Mouse (Mus musculus) adrenal gland, postnatal 10 days (tissue): ENCODE results near the gene Mst1. TPM values are rescaled to one million over a fixed set of nuclear protein-coding genes. Genes with fewer than 3 reads are reported as not detected.
A peak's percentile ranks its signal among the peaks of the same experiment; 100 is the strongest.

Source experiments
- DNase-seq: peaks from one replicate; pipeline ENCODE4 v3.0.0; 2021; ENCODE audit warnings: mixed read lengths
- total RNA-seq, 2 experiments: library from RNA; stranded (reverse); gene quantifications; 2 replicates each; pipeline ENCODE4 v1.2.3; 2021

Mst1 gene
- total RNA-seq, 2 experiments from 2014 or later = 12.8 to 28.1 TPM

- no peak for DNase-seq
Observed at GRCm38 (mm10) chr9:108056361-108057261, 23.6 kb upstream of the Mst1 start.

- DNase-seq = peak; percentile 77
Observed at GRCm38 (mm10) chr9:108057262-108057562, 23.0 kb upstream of the Mst1 start.

GRCm38 (mm10) chr9:108058291-108058690, 21.9 kb upstream of the Mst1 start:
- DNase-seq = no peak

GRCm38 (mm10) chr9:108062142-108062541, 18.1 kb upstream of the Mst1 start:
- no peak for DNase-seq

GRCm38 (mm10) chr9:108063361-108063760, 16.9 kb upstream of the Mst1 start:
- DNase-seq = no peak

- DNase-seq = peak; percentile 81
Observed at GRCm38 (mm10) chr9:108065491-108066011, 14.7 kb upstream of the Mst1 start.

- no peak for DNase-seq
Observed at GRCm38 (mm10) chr9:108067199-108067598, 13.0 kb upstream of the Mst1 start.

- peak; percentile 89 for DNase-seq
Observed at GRCm38 (mm10) chr9:108067900-108068299, 12.3 kb upstream of the Mst1 start.

- DNase-seq = no peak
Observed at GRCm38 (mm10) chr9:108069007-108069406, 11.2 kb upstream of the Mst1 start.

GRCm38 (mm10) chr9:108069529-108069928, 10.7 kb upstream of the Mst1 start:
- DNase-seq = no peak

GRCm38 (mm10) chr9:108071801-108072200, 8.4 kb upstream of the Mst1 start:
- DNase-seq = no peak

- DNase-seq = no peak
Observed at GRCm38 (mm10) chr9:108072481-108072924, 7.7 kb upstream of the Mst1 start.

GRCm38 (mm10) chr9:108073141-108073930, 6.9 kb upstream of the Mst1 start:
- no peak for DNase-seq

GRCm38 (mm10) chr9:108082549-108082948, 2.3 kb downstream of the Mst1 start:
- no peak for DNase-seq

- no peak for DNase-seq
Observed at GRCm38 (mm10) chr9:108082988-108083431, 2.8 kb downstream of the Mst1 start, which contains the start of gene Rnf123. Rnf123 (minus strand) TSS chr9:108083346.

GRCm38 (mm10) chr9:108083561-108083960, 3.3 kb downstream of the Mst1 start:
- no peak for DNase-seq

- DNase-seq = no peak
Observed at GRCm38 (mm10) chr9:108085261-108085660, 5.0 kb downstream of the Mst1 start.

- DNase-seq = no peak
Observed at GRCm38 (mm10) chr9:108090611-108091120, 10.4 kb downstream of the Mst1 start.

- DNase-seq = no peak
Observed at GRCm38 (mm10) chr9:108093586-108093985, 13.3 kb downstream of the Mst1 start.

- peak; percentile 98 for DNase-seq
Observed at GRCm38 (mm10) chr9:108094184-108094941, 14.1 kb downstream of the Mst1 start, which contains the start of gene Apeh. Apeh (minus strand) TSS chr9:108094606.

- DNase-seq = peak; percentile 56
Observed at GRCm38 (mm10) chr9:108094998-108095411, 14.8 kb downstream of the Mst1 start.

- DNase-seq = peak; percentile 78
Observed at GRCm38 (mm10) chr9:108095518-108095917, 15.3 kb downstream of the Mst1 start.
